Mouse (Mus musculus): ENCODE results near the gene Plk5. TPM values are rescaled to one million over a fixed set of nuclear protein-coding genes. Genes with fewer than 3 reads are reported as not detected.

Gene Plk5
- total RNA-seq, 1 experiment from 2014 or later = not detected

Other genes starting within 250 kb of the Plk5 start
- gene Stk11, start 240.7 kb upstream of the Plk5 start, total RNA-seq (2017) = 106 and 153 TPM in 2 replicates
- gene Atp5d, start 217.8 kb upstream of the Plk5 start, total RNA-seq (2017) = 27.9 and 29.8 TPM in 2 replicates
- gene Cbarp, start 215.6 kb upstream of the Plk5 start, total RNA-seq (2017) = 2.2 and 2.4 TPM in 2 replicates
- gene Midn, start 208.2 kb upstream of the Plk5 start, total RNA-seq (2017) = 19.4 and 20.2 TPM in 2 replicates
- 93.6 and 143 TPM in 2 replicates for gene Cirbp, start 190.5 kb upstream of the Plk5 start, total RNA-seq (2017)
- 9.1 and 26.2 TPM in 2 replicates for gene 1600002K03Rik, start 183.5 kb upstream of the Plk5 start, total RNA-seq (2017)
- not detected in 2 replicates for gene Efna2, start 177.0 kb upstream of the Plk5 start, total RNA-seq (2017)
- gene Mum1, start 130.0 kb upstream of the Plk5 start, total RNA-seq (2017) = 43.0 and 47.5 TPM in 2 replicates
- gene Ndufs7, start 107.3 kb upstream of the Plk5 start, total RNA-seq (2017) = 79.6 and 101 TPM in 2 replicates
- gene Gamt, start 95.4 kb upstream of the Plk5 start, total RNA-seq (2017) = 0.81 and 1.8 TPM in 2 replicates
- gene Dazap1, start 95.0 kb upstream of the Plk5 start, total RNA-seq (2017) = 150 and 329 TPM in 2 replicates
- 2,831 and 3,208 TPM in 2 replicates for gene Rps15, start 64.0 kb upstream of the Plk5 start, total RNA-seq (2017)
- 0.30 and 0.75 TPM in 2 replicates for gene Apc2, start 60.5 kb upstream of the Plk5 start, total RNA-seq (2017)
- 8.5 and 17.6 TPM in 2 replicates for gene 2310011J03Rik, start 35.9 kb upstream of the Plk5 start, total RNA-seq (2017)
- gene Pcsk4, start 27.0 kb upstream of the Plk5 start, total RNA-seq (2017) = 2.9 and 3.1 TPM in 2 replicates
- gene Reep6, start 26.5 kb upstream of the Plk5 start, total RNA-seq (2017) = 2.1 and 2.9 TPM in 2 replicates
- gene Adamtsl5, start 8.0 kb upstream of the Plk5 start, total RNA-seq (2017) = 0.25 and 0.40 TPM in 2 replicates
- gene Mex3d, start 31.2 kb downstream of the Plk5 start, total RNA-seq (2017) = 8.8 and 9.9 TPM in 2 replicates
- 40.6 and 89.6 TPM in 2 replicates for gene Mbd3, start 43.1 kb downstream of the Plk5 start, total RNA-seq (2017)
- 94.4 and 127 TPM in 2 replicates for gene Uqcr11, start 50.4 kb downstream of the Plk5 start, total RNA-seq (2017)
- 52.6 and 54.4 TPM in 2 replicates for gene Tcf3, start 77.2 kb downstream of the Plk5 start, total RNA-seq (2017)
- not detected in 2 replicates for gene Onecut3, start 138.4 kb downstream of the Plk5 start, total RNA-seq (2017)
- gene Atp8b3, start 182.7 kb downstream of the Plk5 start, total RNA-seq (2017) = not detected in 2 replicates
- 13.9 and 19.2 TPM in 2 replicates for gene Rexo1, start 205.1 kb downstream of the Plk5 start, total RNA-seq (2017)
- gene Klf16, start 220.9 kb downstream of the Plk5 start, total RNA-seq (2017) = 5.3 and 9.9 TPM in 2 replicates
- gene Abhd17a, start 233.9 kb downstream of the Plk5 start, total RNA-seq (2017) = 16.3 and 20.9 TPM in 2 replicates
- 7.4 and 9.6 TPM in 2 replicates for gene Scamp4, start 246.4 kb downstream of the Plk5 start, total RNA-seq (2017)
- gene Adat3, start 246.4 kb downstream of the Plk5 start, total RNA-seq (2017) = 0.94 TPM in 1 of 2 replicates, not detected in the other
- gene Gm49322, start 249.6 kb downstream of the Plk5 start, total RNA-seq (2017) = 0.31 and 0.60 TPM in 2 replicates

Measured in hematopoietic stem cell, adult 5-6 weeks (primary cell).